Mouse (Mus musculus) kidney, embryonic 14.5 days (tissue): Measurements from ENCODE around the gene Setd5. TPM values are rescaled to one million over a fixed set of nuclear protein-coding genes. Genes with fewer than 3 reads are reported as not detected.

Experiments
- ATAC-seq: fragments of 200-750 bp; cut with Nextera tagmentation; 2 replicates; pipeline ENCODE4 v1.8.0; 2017; ENCODE audit warnings: moderate number of reproducible peaks, mild to moderate bottlenecking, moderate TSS enrichment, moderate library complexity; ENCODE audit not compliant: low FRiP score, low TSS enrichment
- H3K27ac ChIP-seq: fragments of 300-500 bp; sonication (generic); 2 replicates; pipeline ENCODE4 v1.5.1; 2014; ENCODE audit warnings: low read depth, mild to moderate bottlenecking, low read length, moderate library complexity, mixed read lengths
- H3K27me3 ChIP-seq: fragments of 300-500 bp; sonication (generic); 2 replicates; pipeline ENCODE4 v1.6.1; 2014; ENCODE audit warnings: mild to moderate bottlenecking, low read length; ENCODE audit not compliant: control insufficient read depth, insufficient read depth
- H3K36me3 ChIP-seq: fragments of 300-500 bp; sonication (generic); 2 replicates; pipeline ENCODE4 v1.6.1; 2014; ENCODE audit warnings: low read length, mixed read lengths; ENCODE audit not compliant: control insufficient read depth, insufficient read depth
- H3K4me1 ChIP-seq: fragments of 300-500 bp; sonication (generic); 2 replicates; pipeline ENCODE4 v1.6.1; 2014; ENCODE audit warnings: low read length, mixed read lengths; ENCODE audit not compliant: control insufficient read depth, insufficient read depth
- H3K4me2 ChIP-seq: fragments of 300-500 bp; sonication (generic); replicated peaks from 2 replicates; pipeline ENCODE4 v1.6.1; 2014; ENCODE audit warnings: low read depth, mild to moderate bottlenecking, low read length
- H3K4me3 ChIP-seq: fragments of 300-500 bp; sonication (generic); 2 replicates; pipeline ENCODE4 v1.5.1; 2014; ENCODE audit warnings: mild to moderate bottlenecking, low read length
- H3K9ac ChIP-seq: fragments of 300-500 bp; sonication (generic); 2 replicates; pipeline ENCODE4 v1.6.1; 2014; ENCODE audit warnings: low read depth, mild to moderate bottlenecking, low read length, moderate library complexity
- H3K9me3 ChIP-seq: fragments of 300-500 bp; sonication (generic); 2 replicates; pipeline ENCODE4 v1.6.1; 2016; ENCODE audit warnings: low read length; ENCODE audit not compliant: control insufficient read depth
- WGBS: fragments of 180-500 bp; shearing (Covaris S2); extraction: QIAGEN DNeasy Blood & Tissue Kit; methylation state at CpG from one replicate; pipeline ENCODE4 v1.1.7; 2014; 5-methylcytosine and 5-hydroxymethylcytosine counted together
- polyA plus RNA-seq: library from polyadenylated mRNA; unstranded; fragments of >200 nt; fragmentation: Nextera tagmentation; extraction: Ambion mirVana; gene quantifications from 2 replicates; pipeline ENCODE4 v1.2.1, GENCODE M21; 2014

Gene Setd5
- polyA plus RNA-seq, 1 experiment from 2014 or later = 107 TPM

- Histone ChIP-seq H3K27ac (no peak overlapping the region), H3K9me3 (no peaks in the 10 kb centered on the region), H3K4me3 (no peak overlapping the region), H3K27me3 (no peaks in the 10 kb centered on the region), H3K4me2 (no peak overlapping the region; the same call in 1 of the 2 replicates), H3K9ac (no peak overlapping the region), H3K36me3 (peaks cover 80% of the 10 kb centered on the region), H3K4me1 (no peaks in the 10 kb centered on the region)
- WGBS = 53% methylated on average over 1 of the region's 1 CpGs
- no peak for ATAC-seq
Observed at GRCm38 (mm10) chr6:113141389-113142094, 64.4 kb downstream of the Setd5 start.

- H3K27ac ChIP-seq = no peak overlapping the region
- ATAC-seq = no peak
- peaks cover 80% of the 10 kb centered on the region for H3K36me3 ChIP-seq
- H3K9me3 ChIP-seq = no peaks in the 10 kb centered on the region
- no peaks in the 10 kb centered on the region for H3K4me1 ChIP-seq
- H3K4me3 ChIP-seq = no peak overlapping the region
- no peak overlapping the region for H3K9ac ChIP-seq
- H3K4me2 ChIP-seq = no peak overlapping the region
- 91% methylated on average over 1 of the region's 1 CpGs for WGBS
- no peaks in the 10 kb centered on the region for H3K27me3 ChIP-seq
Observed at GRCm38 (mm10) chr6:113144764-113145163, 67.6 kb downstream of the Setd5 start.

GRCm38 (mm10) chr6:113145249-113145648 lies 68.1 kb downstream of the Setd5 start:
- Histone ChIP-seq H3K4me3 (no peak overlapping the region), H3K27me3 (no peaks in the 10 kb centered on the region), H3K9ac (no peak overlapping the region), H3K36me3 (peaks cover 84% of the 10 kb centered on the region), H3K4me2 (no peak overlapping the region), H3K4me1 (no peaks in the 10 kb centered on the region), H3K27ac (no peak overlapping the region), H3K9me3 (no peaks in the 10 kb centered on the region)
- 97% methylated on average over 4 of the region's 4 CpGs for WGBS
- ATAC-seq = no peak

DNA sequence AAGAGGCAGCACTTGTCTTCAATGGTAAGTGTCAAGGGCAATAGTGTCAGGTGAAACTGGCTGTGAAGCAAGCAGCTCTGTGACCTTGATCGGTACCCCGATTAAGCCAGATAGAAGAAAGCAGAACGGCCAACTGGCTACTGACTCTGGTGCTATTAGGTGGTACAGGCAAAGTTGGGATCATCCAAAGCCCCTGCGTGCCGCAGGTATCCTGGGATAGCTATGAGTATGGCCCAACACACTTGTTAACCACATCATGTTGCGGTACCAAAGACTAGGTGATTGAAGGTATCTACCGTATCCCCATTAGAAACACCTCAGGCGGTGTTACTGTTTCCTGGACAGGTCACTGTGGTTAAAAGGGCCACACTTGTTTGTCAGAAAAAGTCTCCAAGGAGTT lies 76.9 kb downstream of the Setd5 start:
- H3K36me3 ChIP-seq = peaks cover 79% of the 10 kb centered on the region
- no peak overlapping the region for H3K9ac ChIP-seq
- H3K27ac ChIP-seq = no peak overlapping the region
- H3K27me3 ChIP-seq = no peaks in the 10 kb centered on the region
- H3K4me2 ChIP-seq = no peak overlapping the region
- ATAC-seq = no peak
- no peak overlapping the region for H3K4me3 ChIP-seq
- no peaks in the 10 kb centered on the region for H3K9me3 ChIP-seq
- H3K4me1 ChIP-seq = no peaks in the 10 kb centered on the region
- 98% methylated on average over 8 of the region's 8 CpGs for WGBS

GRCm38 (mm10) chr6:113154886-113155285 lies 77.7 kb downstream of the Setd5 start:
- H3K27me3 ChIP-seq = no peaks in the 10 kb centered on the region
- H3K4me2 ChIP-seq = no peak overlapping the region
- H3K9me3 ChIP-seq = no peaks in the 10 kb centered on the region
- H3K4me3 ChIP-seq = no peak overlapping the region
- no peak overlapping the region for H3K27ac ChIP-seq
- 93% methylated on average over 6 of the region's 6 CpGs for WGBS
- ATAC-seq = no peak
- no peaks in the 10 kb centered on the region for H3K4me1 ChIP-seq
- H3K36me3 ChIP-seq = peaks cover 71% of the 10 kb centered on the region
- H3K9ac ChIP-seq = no peak overlapping the region

DNA sequence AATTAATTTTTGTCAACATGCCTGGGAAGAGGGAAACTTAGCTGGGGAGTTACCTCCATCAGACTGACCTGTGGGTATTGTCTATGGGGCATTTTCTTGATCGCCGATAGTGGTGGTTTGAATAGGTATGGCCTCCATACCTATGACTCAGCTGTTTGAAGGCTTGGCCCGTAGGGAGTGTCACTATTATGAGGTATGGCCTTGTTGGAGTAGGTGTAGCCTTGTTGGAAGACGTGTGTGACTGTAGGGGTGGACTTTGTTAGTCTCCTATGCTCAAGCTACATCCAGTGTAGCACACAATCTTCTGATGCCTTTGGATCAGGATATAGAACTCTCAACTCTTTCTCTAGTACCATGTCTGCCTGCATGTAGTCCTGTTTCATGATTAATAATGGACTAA lies 78.9 kb downstream of the Setd5 start:
- Histone ChIP-seq H3K9ac (no peak overlapping the region), H3K36me3 (peaks cover 60% of the 10 kb centered on the region), H3K4me3 (no peak overlapping the region), H3K4me1 (no peaks in the 10 kb centered on the region), H3K4me2 (no peak overlapping the region), H3K27ac (no peak overlapping the region), H3K27me3 (no peaks in the 10 kb centered on the region), H3K9me3 (no peaks in the 10 kb centered on the region)
- no peak for ATAC-seq
- 93% methylated on average over 4 of the region's 4 CpGs for WGBS

DNA sequence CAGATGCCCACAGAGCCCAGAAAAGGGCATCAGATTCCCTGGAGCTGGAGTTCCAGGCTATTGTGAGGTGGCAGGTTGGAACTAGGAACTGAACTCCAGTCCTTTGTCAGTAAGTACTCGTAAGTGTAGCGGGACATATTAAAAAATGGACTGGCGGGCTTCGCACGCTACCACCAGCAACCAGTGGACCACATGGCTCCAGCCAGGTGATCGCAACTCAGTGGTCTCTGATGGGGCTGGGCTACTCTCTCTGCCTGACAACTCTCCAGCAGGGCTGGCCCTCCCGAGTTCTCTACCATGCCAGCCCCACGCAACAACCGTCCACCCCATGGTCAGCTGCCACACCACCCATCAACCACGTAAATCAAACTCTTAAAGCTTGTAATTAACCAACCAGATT lies 82.9 kb downstream of the Setd5 start:
- H3K9me3 ChIP-seq = no peaks in the 10 kb centered on the region
- no peaks in the 10 kb centered on the region for H3K27me3 ChIP-seq
- peaks cover 19% of the 10 kb centered on the region for H3K36me3 ChIP-seq
- whole genome bisulfite sequencing = 94% methylated on average over 10 of the region's 10 CpGs
- no peak overlapping the region for H3K4me2 ChIP-seq
- no peak overlapping the region for H3K9ac ChIP-seq
- H3K4me1 ChIP-seq = no peaks in the 10 kb centered on the region
- H3K27ac ChIP-seq = no peak overlapping the region
- H3K4me3 ChIP-seq = no peak overlapping the region
- ATAC-seq = no peak

- H3K27ac ChIP-seq = no peak overlapping the region
- WGBS = 79% methylated on average over 1 of the region's 1 CpGs
- no peaks in the 10 kb centered on the region for H3K4me1 ChIP-seq
- peaks cover 8% of the 10 kb centered on the region; the same call in 1 of the 2 replicates for H3K36me3 ChIP-seq
- H3K9ac ChIP-seq = no peak overlapping the region
- no peak overlapping the region for H3K4me3 ChIP-seq
- H3K4me2 ChIP-seq = no peak overlapping the region
- ATAC-seq = no peak
- no peaks in the 10 kb centered on the region for H3K27me3 ChIP-seq
- H3K9me3 ChIP-seq = no peaks in the 10 kb centered on the region
Observed at GRCm38 (mm10) chr6:113161982-113162381, 84.8 kb downstream of the Setd5 start.

- H3K9ac ChIP-seq = no peak overlapping the region
- no peak overlapping the region for H3K4me2 ChIP-seq
Observed at GRCm38 (mm10) chr6:113163513-113163912, 86.3 kb downstream of the Setd5 start.

More at GRCm38 (mm10) chr6:113163513-113163912, 86.3 kb downstream of the Setd5 start:
- H3K27ac ChIP-seq = no peak overlapping the region
- H3K4me1 ChIP-seq = no peaks in the 10 kb centered on the region
- H3K9me3 ChIP-seq = no peaks in the 10 kb centered on the region
- H3K36me3 ChIP-seq = no peaks in the 10 kb centered on the region
- no peaks in the 10 kb centered on the region for H3K27me3 ChIP-seq
- H3K4me3 ChIP-seq = no peak overlapping the region
- ATAC-seq = no peak
